Mouse (Mus musculus) kidney, postnatal 4 days (tissue): ENCODE measurements around the gene Pgls.

ENCODE experiments used
- DNase-seq, 2 experiments: peaks; one replicate each; pipeline ENCODE4 v3.0.0; 2021; ENCODE audit warnings: mixed read lengths in 2 of 2

Gene Pgls

GRCm38 (mm10) chr8:71591471-71592373 lies at the start of gene Pgls:
TSS of gene Pgls (plus strand) at chr8:71592176.
- peak; percentile 96 to 98 for DNase-seq

- peak; percentile 95 to 97 for DNase-seq
Observed at GRCm38 (mm10) chr8:71542632-71543343, 49.2 kb upstream of the Pgls start, which contains the start of gene Mvb12a. TSS of gene Mvb12a (plus strand) at chr8:71542922.

GRCm38 (mm10) chr8:71543755-71544154 lies 48.2 kb upstream of the Pgls start:
- no peak for DNase-seq

- no peak for DNase-seq
Observed at GRCm38 (mm10) chr8:71545053-71545452, 46.9 kb upstream of the Pgls start.

- no peak for DNase-seq
Observed at GRCm38 (mm10) chr8:71547590-71547989, 44.4 kb upstream of the Pgls start.

- DNase-seq: no peak
Observed at GRCm38 (mm10) chr8:71550754-71551153, 41.2 kb upstream of the Pgls start.

- DNase-seq: no peak
Observed at GRCm38 (mm10) chr8:71552770-71553169, 39.2 kb upstream of the Pgls start.

- no peak for DNase-seq
Observed at GRCm38 (mm10) chr8:71554001-71554400, 38.0 kb upstream of the Pgls start.

GRCm38 (mm10) chr8:71554644-71555043 lies 37.3 kb upstream of the Pgls start:
- DNase-seq: no peak

- DNase-seq: peak; percentile 29 to 45
Observed at GRCm38 (mm10) chr8:71558071-71558957, 33.7 kb upstream of the Pgls start, which contains the start of gene Tmem221. TSS of gene Tmem221 (minus strand) at chr8:71558871.

- peak; percentile 88 to 91 for DNase-seq
Observed at GRCm38 (mm10) chr8:71558958-71559690, 32.9 kb upstream of the Pgls start.

GRCm38 (mm10) chr8:71560071-71560470 lies 31.9 kb upstream of the Pgls start:
- no peak for DNase-seq

- no peak for DNase-seq
Observed at GRCm38 (mm10) chr8:71560765-71561164, 31.2 kb upstream of the Pgls start.

- DNase-seq: peak; percentile 78 to 81
Observed at GRCm38 (mm10) chr8:71561401-71561800, 30.6 kb upstream of the Pgls start.

GRCm38 (mm10) chr8:71562751-71563150 lies 29.2 kb upstream of the Pgls start:
- DNase-seq: peak; percentile 90 to 91

GRCm38 (mm10) chr8:71563992-71564391 lies 28.0 kb upstream of the Pgls start:
- DNase-seq: no peak

GRCm38 (mm10) chr8:71566501-71566900 lies 25.5 kb upstream of the Pgls start, which contains the start of gene Nxnl1:
TSS of gene Nxnl1 (minus strand) at chr8:71566601.
- no peak for DNase-seq

GRCm38 (mm10) chr8:71567587-71567986 lies 24.4 kb upstream of the Pgls start:
- DNase-seq: no peak

GRCm38 (mm10) chr8:71568387-71568937 lies 23.5 kb upstream of the Pgls start, which contains the start of gene Slc27a1:
TSS of gene Slc27a1 (plus strand) at chr8:71568882.
- DNase-seq: peak; percentile 79 to 90

GRCm38 (mm10) chr8:71568941-71569340 lies 23.0 kb upstream of the Pgls start:
- DNase-seq: no peak
